Mouse (Mus musculus) liver, adult 2 months (tissue): ENCODE measurements around the gene Scd4.

ENCODE experiments used
- CTCF ChIP-seq: fragments of 200-500 bp; IDR thresholded peaks from 2 replicates; pipeline ENCODE4 v1.5.1; 2011; ENCODE audit warnings: low read depth, low read length, control low read depth
- POLR2A ChIP-seq: fragments of 200-500 bp; IDR thresholded peaks from 2 replicates; pipeline ENCODE4 v1.6.1; 2011; ENCODE audit warnings: low read length, control low read depth; ENCODE audit not compliant: insufficient read depth; ENCODE audit errors: extremely low read depth

DNA sequence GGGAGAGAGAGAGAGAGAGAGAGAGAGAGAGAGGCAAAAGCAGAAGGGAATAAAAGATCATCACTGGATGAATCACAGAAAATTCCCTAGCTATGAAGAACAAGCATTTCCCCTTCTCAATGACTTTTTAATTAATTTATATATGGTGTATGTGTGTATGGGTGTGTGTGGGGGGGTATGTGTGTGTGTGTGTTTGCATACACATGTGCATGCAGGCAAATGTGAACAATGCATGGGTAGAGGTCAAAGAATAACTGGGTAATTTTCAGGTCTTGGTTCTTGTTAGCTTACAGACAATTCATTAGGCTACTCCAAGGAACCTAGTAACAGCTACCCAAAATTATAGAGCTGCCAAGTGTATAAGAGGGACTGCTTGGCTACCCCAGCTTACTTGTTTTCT, 46.2 kb downstream of the Scd4 start:
- no peak for TF ChIP-seq CTCF
- TF ChIP-seq POLR2A = no peak
